Mouse (Mus musculus) layer of hippocampus, adult 2 months (tissue): ENCODE results near the gene Wars. TPM values are rescaled to one million over a fixed set of nuclear protein-coding genes. Genes with fewer than 3 reads are reported as not detected.

Experiments used
- DNase-seq, 2 experiments: peaks; one replicate each; pipeline ENCODE4 v3.0.0; 2022; ENCODE audit warnings: low spot score in 2 of 2
- H3K27ac ChIP-seq: fragments of 200-600 bp; 2 replicates; pipeline ENCODE4 v1.8.1; 2022
- H3K4me3 ChIP-seq: fragments of 200-600 bp; 2 replicates; pipeline ENCODE4 v1.8.1; 2022; ENCODE audit warnings: mild to moderate bottlenecking
- CTCF ChIP-seq: fragments of 200-600 bp; conservative IDR thresholded peaks from 2 replicates; pipeline ENCODE4 v1.8.1; 2022; ENCODE audit warnings: antibody characterized with exemption, mild to moderate bottlenecking, moderate library complexity
- microRNA-seq, 2 experiments: library from miRNA; unstranded; fragments of <30 nt; microRNA quantifications; one replicate each; pipeline ENCODE4 v1.2.0; 2021
- total RNA-seq, 2 experiments: library from RNA; stranded (reverse); gene quantifications; 2 replicates each; pipeline ENCODE4 v1.2.3; 2021

Wars gene
- total RNA-seq, 2 experiments from 2014 or later, result 82.0 to 86.2 TPM

- no peak for DNase-seq
- H3K4me3 ChIP-seq, result no peak overlapping the region
- no peak for TF ChIP-seq CTCF
- H3K27ac ChIP-seq, result no peak overlapping the region
These were observed 68.3 kb downstream of the Wars start for GRCm38 (mm10) chr12:108825561-108826224.

GRCm38 (mm10) chr12:108824225-108824874 is 69.6 kb downstream of the Wars start:
- no peak for TF ChIP-seq CTCF
- H3K4me3 ChIP-seq, result no peak overlapping the region
- H3K27ac ChIP-seq, result no peak overlapping the region
- no peak for DNase-seq

- DNase-seq, result no peak
- TF ChIP-seq CTCF, result no peak
- H3K4me3 ChIP-seq, result no peak overlapping the region
- H3K27ac ChIP-seq, result no peak overlapping the region
These were observed 70.9 kb downstream of the Wars start for GRCm38 (mm10) chr12:108823036-108823435.

GRCm38 (mm10) chr12:108820461-108820860 is 73.5 kb downstream of the Wars start:
- no peak for TF ChIP-seq CTCF
- Histone ChIP-seq H3K4me3 (no peak overlapping the region), H3K27ac (no peak overlapping the region)
- DNase-seq, result no peak

GRCm38 (mm10) chr12:108816569-108816968 is 77.4 kb downstream of the Wars start:
- no peak overlapping the region for H3K4me3 ChIP-seq
- no peak for DNase-seq
- H3K27ac ChIP-seq, result no peak overlapping the region
- no peak for TF ChIP-seq CTCF

- no peak overlapping the region for H3K27ac ChIP-seq
- no peak overlapping the region for H3K4me3 ChIP-seq
- TF ChIP-seq CTCF, result no peak
- no peak for DNase-seq
These were observed 79.5 kb downstream of the Wars start for GRCm38 (mm10) chr12:108814470-108814869.

- DNase-seq, result no peak
- Histone ChIP-seq H3K27ac (no peak overlapping the region), H3K4me3 (no peak overlapping the region)
- peak; percentile 17; the same call in 1 of the 2 replicates for TF ChIP-seq CTCF
These were observed 81.5 kb downstream of the Wars start for GRCm38 (mm10) chr12:108812463-108812862.

- Histone ChIP-seq H3K27ac (peak overlapping the region; percentile 43; the same call in 1 of the 2 replicates), H3K4me3 (no peak overlapping the region)
- DNase-seq, result no peak
- TF ChIP-seq CTCF, result peak; percentile 89
These were observed 82.8 kb downstream of the Wars start for GRCm38 (mm10) chr12:108811133-108811532.

GRCm38 (mm10) chr12:108810309-108810708 is 83.7 kb downstream of the Wars start:
- Histone ChIP-seq H3K4me3 (no peak overlapping the region), H3K27ac (no peak overlapping the region)
- TF ChIP-seq CTCF, result no peak
- no peak for DNase-seq

Small RNA genes within 50 kb of the gene (microRNA-seq; reads per million reads assigned to microRNA genes)
- 35.5 to 76.8 reads per million in 2 experiments for gene Mir345

Other genes starting within 250 kb of the Wars start
- gene Degs2, start 191.9 kb downstream of the Wars start, total RNA-seq, result 1 to 10 TPM; 3.7 to 5.4 TPM
- 10 to 100 TPM; 45.0 to 53.7 TPM for gene Yy1, start 101.2 kb downstream of the Wars start, total RNA-seq
- gene Slc25a29, start 58.3 kb downstream of the Wars start, total RNA-seq, result 10 to 100 TPM; 21.7 to 23.3 TPM
- 1 to 10 TPM; 9.2 to 9.6 TPM for gene Slc25a47, start 58.1 kb downstream of the Wars start, total RNA-seq
- gene Wdr25, start 543 bp downstream of the Wars start, total RNA-seq, result 10 to 100 TPM; 11.0 to 12.2 TPM
- 100 to 1,000 TPM; 139 to 147 TPM for gene Begain, start 174.0 kb upstream of the Wars start, total RNA-seq